Mouse (Mus musculus) ZHBTc4 (cell line): Measurements from ENCODE around the gene Tex28.
"Not testable (repeated sequence)": the region's sequence is repeated elsewhere in the genome, so short reads cannot be mapped to it uniquely, and the experiment has no call there.

Source experiments
- DNase-seq: peaks from one replicate; pipeline ENCODE4 v3.0.0-alpha.2; 2011; ENCODE audit warnings: low read depth, low spot score

Gene Tex28

GRCm38 (mm10) chrX:74167738-74168137, at the start of gene Tex28:
Gene Tex28, minus strand, starts transcription at chrX:74167838.
- no peak for DNase-seq

- DNase-seq = no peak
Measured at GRCm38 (mm10) chrX:74203556-74203955, 35.9 kb upstream of the Tex28 start.

- DNase-seq = peak; percentile 29
Measured at GRCm38 (mm10) chrX:74176959-74177358, 9.3 kb upstream of the Tex28 start, which contains the start of gene Tktl1. Gene Tktl1, plus strand, starts transcription at chrX:74177259.

- not testable (repeated sequence) for DNase-seq
Measured at GRCm38 (mm10) chrX:74135263-74135662, 32.4 kb downstream of the Tex28 start, which contains the start of gene Mecp2. Gene Mecp2, minus strand, starts transcription at chrX:74135363.

- no peak for DNase-seq
Measured at GRCm38 (mm10) chrX:74127164-74127563, 40.5 kb downstream of the Tex28 start, which contains the start of gene Opn1mw. Gene Opn1mw, plus strand, starts transcription at chrX:74127464.

GRCm38 (mm10) chrX:74124975-74125374, 42.7 kb downstream of the Tex28 start:
- peak; percentile 54 for DNase-seq

DNA sequence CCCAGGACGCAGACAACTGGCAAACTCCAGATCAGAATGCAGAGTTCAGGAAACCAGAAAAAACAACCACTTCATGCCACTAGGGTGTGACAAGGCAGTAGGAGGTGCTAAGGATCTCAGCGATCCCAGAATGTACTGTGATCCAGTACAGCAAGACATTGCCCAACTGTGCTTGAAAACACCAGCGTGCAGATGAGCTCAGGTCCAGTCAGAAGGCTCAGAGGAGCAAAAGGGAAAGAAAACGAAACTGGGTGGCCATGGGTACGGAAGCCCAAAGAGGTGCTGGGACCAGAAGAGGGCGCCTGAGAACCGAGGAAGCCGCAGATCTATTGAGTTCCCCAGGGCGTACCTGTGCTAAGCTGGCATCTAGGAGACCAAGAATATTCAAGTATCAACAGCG, 52.1 kb downstream of the Tex28 start:
- DNase-seq = peak; percentile 59

GRCm38 (mm10) chrX:74114036-74114435, 53.6 kb downstream of the Tex28 start:
- no peak for DNase-seq

DNA sequence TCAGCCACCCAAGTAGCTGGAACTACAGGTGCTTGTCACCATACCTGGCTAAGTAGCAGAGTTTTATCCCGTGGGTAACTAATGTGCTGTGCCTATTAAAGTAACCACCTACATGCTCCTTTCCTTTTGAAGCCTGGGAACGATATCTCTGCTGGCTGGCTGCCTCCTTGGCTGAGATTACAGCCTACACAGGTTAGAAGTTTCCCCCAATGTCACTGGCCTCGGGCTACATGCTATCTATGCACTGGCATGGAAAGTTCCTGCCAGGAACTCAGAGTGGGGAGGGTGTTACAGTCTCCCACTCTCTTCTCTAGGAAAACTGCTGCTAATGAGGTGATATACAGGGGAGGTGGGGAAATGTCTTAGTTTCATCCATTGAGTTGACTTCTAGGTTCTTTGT, 58.9 kb downstream of the Tex28 start:
- DNase-seq = no peak

DNA sequence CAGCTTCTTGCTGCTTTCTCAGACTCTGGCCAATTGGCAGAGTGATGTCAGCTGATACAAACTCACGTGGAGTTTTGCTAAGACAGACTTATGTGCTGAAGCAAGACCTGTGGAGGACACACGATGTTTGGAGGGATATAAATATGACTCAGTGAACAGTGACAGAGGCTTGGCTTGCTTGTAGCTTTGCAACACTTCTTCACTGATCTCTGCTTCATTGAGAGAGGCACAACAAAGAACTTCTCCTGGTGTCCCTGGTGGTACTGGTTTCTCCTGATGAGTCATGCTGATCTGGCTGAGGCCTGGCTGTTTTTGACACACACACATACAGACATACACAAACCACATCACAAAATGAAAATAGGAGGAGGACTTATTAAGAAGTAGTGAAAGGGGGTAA, 61.7 kb downstream of the Tex28 start:
- DNase-seq = no peak

- DNase-seq = no peak
Measured at GRCm38 (mm10) chrX:74103457-74104188, 64.0 kb downstream of the Tex28 start.
